Mouse (Mus musculus) left cerebral cortex, postnatal 10 days (tissue): ENCODE results near the gene Fmnl2. TPM values are rescaled to one million over a fixed set of nuclear protein-coding genes. Genes with fewer than 3 reads are reported as not detected.

Source experiments
- DNase-seq, 2 experiments: peaks; one replicate each; pipeline ENCODE4 v3.0.0; 2021 to 2022; ENCODE audit warnings: low spot score in 2 of 2, mixed read lengths in 1 of 2; ENCODE audit errors: extremely low spot score in 1 of 2
- intact Hi-C: fragments of 180-260 bp; cut with DNase I; formaldehyde crosslinking; loops from one replicate; pipeline ENCODE4 v1.15.1; 2025
- total RNA-seq, 2 experiments: library from RNA; stranded (reverse); gene quantifications; 2 replicates each; pipeline ENCODE4 v1.2.3; 2021

Fmnl2 gene
- total RNA-seq, 2 experiments from 2014 or later, result 41.5 to 42.7 TPM

- intact Hi-C loops, result no loop called here
- peak in 1 of 2 experiments; percentile 40 for DNase-seq
Measured at GRCm38 (mm10) chr2:53106056-53106455, 248.4 kb downstream of the Fmnl2 start.

GRCm38 (mm10) chr2:53106472-53106871, 248.8 kb downstream of the Fmnl2 start:
- intact Hi-C loops, result no loop called here
- DNase-seq, result no peak

- no peak for DNase-seq
- intact Hi-C loops, result no loop called here
Measured at GRCm38 (mm10) chr2:53108547-53108946, 250.9 kb downstream of the Fmnl2 start.

DNA sequence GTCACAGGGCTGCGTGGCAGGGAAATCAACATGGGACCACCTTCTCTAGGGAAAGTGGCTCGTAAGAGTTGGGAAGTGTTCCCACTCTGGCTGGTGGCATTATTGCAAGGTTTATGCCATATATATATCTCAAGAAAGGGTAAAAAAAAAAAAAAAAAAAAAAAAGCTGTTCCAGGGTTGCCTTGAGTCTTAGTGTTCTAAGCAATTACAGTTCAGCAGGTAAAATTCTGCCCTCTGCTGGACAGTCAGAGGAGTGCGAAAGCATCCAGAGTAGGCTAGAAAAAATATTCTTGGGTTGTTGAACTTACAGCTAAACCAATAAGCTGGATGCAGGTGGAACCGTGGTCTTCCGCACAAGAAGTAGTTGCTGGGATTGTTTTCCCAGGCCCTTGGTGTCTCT, 264.1 kb downstream of the Fmnl2 start:
- peak; percentile 35 to 47 for DNase-seq
- intact Hi-C loops, result loop anchor here (2.0 kb wide), 1 partner anchor 365 kb away; no protein-coding TSS in a partner anchor

DNA sequence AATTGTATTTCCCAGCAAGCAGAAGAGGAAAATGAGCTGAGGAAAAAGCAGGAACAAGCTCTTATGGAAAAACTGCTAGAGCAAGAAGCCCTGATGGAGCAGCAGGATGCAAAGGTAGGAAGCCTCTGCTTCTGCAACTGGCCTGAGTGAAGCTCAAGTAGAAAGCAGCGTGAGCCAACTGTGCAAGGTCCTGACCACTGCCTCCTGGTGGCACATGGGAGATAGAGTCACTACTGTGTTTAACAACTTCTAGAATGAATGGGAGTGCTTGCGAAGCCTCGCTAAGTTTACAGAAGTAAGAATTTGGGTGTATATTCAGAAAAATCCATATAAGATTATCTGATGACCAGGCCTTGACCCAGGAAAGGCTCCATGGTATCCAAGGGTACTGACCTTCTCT, 268.3 kb downstream of the Fmnl2 start:
- intact Hi-C loops, result no loop called here
- DNase-seq, result no peak

DNA sequence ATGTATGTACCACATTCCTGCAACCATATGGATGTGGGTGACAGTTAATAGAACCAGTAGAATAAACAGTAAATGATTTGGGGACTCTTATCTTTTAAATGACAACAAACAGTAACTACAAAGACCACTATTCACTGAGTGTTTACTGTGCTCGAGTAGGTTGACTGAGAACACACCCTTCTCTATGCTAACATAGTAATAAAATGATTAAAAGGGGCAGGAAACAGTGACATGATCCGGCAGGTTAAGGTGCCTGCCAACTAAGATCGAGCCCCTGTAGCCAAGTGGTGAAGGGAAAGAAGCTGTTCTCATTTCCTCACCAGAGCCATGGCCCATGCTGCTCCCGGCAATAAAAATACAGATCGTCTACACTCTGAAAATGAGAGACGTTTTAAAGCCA, 271.4 kb downstream of the Fmnl2 start:
- no peak for DNase-seq
- intact Hi-C loops, result no loop called here

DNA sequence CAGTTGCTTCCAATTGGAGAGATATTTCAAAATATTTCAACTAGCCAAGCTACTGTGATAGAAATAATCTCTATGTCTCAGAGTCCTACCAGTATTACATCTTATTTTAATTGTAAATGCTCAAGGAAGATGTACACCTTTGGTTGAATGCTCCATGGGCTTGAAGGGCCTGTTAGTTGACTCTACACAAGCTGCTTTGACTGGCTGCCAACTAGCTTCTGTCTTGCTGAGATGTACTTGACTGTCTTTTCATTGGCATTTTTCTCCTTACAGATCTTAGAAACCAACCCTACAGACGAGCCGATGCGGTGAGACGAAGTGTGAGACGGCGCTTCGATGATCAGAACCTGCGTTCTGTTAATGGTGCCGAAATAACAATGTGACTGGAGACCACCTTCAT, 273.9 kb downstream of the Fmnl2 start:
- intact Hi-C loops, result no loop called here
- DNase-seq, result no peak

DNA sequence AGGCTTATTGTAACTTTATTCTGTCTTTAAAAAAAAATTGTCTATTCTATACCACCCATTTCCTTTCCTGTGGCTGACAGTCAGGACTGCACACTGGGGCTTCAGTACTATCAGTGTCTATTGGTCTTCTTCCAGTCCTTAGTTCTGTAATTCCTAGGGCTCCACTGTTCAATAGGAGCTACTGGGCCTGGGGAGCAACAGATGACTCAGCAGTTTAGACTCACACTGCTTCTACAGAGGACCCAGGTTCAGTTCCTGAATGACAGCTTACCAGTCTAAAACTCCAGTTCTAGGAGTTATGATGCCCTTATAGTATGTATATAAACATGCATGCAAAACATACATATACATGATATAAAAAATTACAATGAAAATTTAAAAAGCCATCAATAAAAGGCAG, 289.2 kb downstream of the Fmnl2 start:
- no peak for DNase-seq
- intact Hi-C loops, result no loop called here

- DNase-seq, result no peak
- intact Hi-C loops, result no loop called here
Measured at GRCm38 (mm10) chr2:53173966-53174365, 316.3 kb downstream of the Fmnl2 start.

DNA sequence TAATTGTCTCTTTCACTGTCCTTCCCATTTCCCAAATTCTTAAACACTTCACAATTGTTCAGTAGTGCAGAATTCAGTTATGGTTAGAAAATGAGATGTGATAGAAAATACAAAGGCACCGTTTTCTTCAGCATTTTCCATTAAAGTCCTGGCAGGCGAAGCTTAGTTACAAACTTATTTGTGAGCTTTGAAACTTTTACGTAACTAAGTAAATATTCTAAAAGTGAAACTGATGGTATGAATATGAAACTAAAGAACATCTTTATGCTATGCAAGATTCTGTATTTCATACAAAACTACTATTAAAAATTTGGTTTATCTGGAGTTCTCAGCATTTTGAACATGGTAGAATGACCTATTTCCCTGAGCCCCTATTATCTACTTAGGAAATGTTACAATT, 321.3 kb downstream of the Fmnl2 start:
- no peak for DNase-seq
- intact Hi-C loops, result no loop called here

GRCm38 (mm10) chr2:53179876-53180275, 322.2 kb downstream of the Fmnl2 start:
- no peak for DNase-seq

More at GRCm38 (mm10) chr2:53179876-53180275, 322.2 kb downstream of the Fmnl2 start:
- intact Hi-C loops, result no loop called here

Other genes with a start within 250 kb of the Fmnl2 start
- gene Cacnb4, start 181.0 kb upstream of the Fmnl2 start, total RNA-seq, result 100 to 1,000 TPM in 1 of 2 experiments, 10 to 100 TPM in 1; 94.0 to 102 TPM
- gene Stam2, start 115.6 kb upstream of the Fmnl2 start, total RNA-seq, result 10 to 100 TPM; 24.5 to 27.0 TPM